Mouse (Mus musculus) layer of hippocampus, postnatal 10 days (tissue): ENCODE results near the gene Rai1. TPM values are rescaled to one million over a fixed set of nuclear protein-coding genes. Genes with fewer than 3 reads are reported as not detected.

ENCODE experiments used
- DNase-seq, 2 experiments: peaks; one replicate each; pipeline ENCODE4 v3.0.0; 2021; ENCODE audit warnings: low spot score in 2 of 2
- long read RNA-seq: library from polyadenylated mRNA; stranded (forward); transcript quantifications from one replicate; pipeline ENCODE4 v2.0.0, GENCODE M21; 2023
- total RNA-seq, 2 experiments: library from RNA; stranded (reverse); gene quantifications; 2 replicates each; pipeline ENCODE4 v1.2.3; 2021

Gene Rai1
- 10 to 100 TPM; 70.7 to 83.2 TPM for total RNA-seq
- long read RNA-seq, partial matches to known transcripts: 24 of 27 reads
- long read RNA-seq, other reads (novel, unspliced or antisense): 3 of 27 reads

- DNase-seq: peak; percentile 94 to 98
Measured at GRCm38 (mm10) chr11:60104810-60105592, at the start of gene Rai1. TSS of gene Rai1 (plus strand) at chr11:60105013.

- DNase-seq: no peak
Measured at GRCm38 (mm10) chr11:60056520-60056919, 48.3 kb upstream of the Rai1 start.

GRCm38 (mm10) chr11:60057987-60058386 is 46.8 kb upstream of the Rai1 start:
- peak; percentile 32 to 37 for DNase-seq

- no peak for DNase-seq
Measured at GRCm38 (mm10) chr11:60058441-60058840, 46.4 kb upstream of the Rai1 start.

- no peak for DNase-seq
Measured at GRCm38 (mm10) chr11:60060026-60060425, 44.8 kb upstream of the Rai1 start.

GRCm38 (mm10) chr11:60061504-60062006 is 43.3 kb upstream of the Rai1 start:
- DNase-seq: no peak

GRCm38 (mm10) chr11:60065267-60065666 is 39.5 kb upstream of the Rai1 start:
- no peak for DNase-seq

- no peak for DNase-seq
Measured at GRCm38 (mm10) chr11:60067646-60068045, 37.2 kb upstream of the Rai1 start.

GRCm38 (mm10) chr11:60068631-60069030 is 36.2 kb upstream of the Rai1 start:
- no peak for DNase-seq

GRCm38 (mm10) chr11:60070599-60070998 is 34.2 kb upstream of the Rai1 start:
- DNase-seq: peak; percentile 53 to 65

GRCm38 (mm10) chr11:60071221-60071620 is 33.6 kb upstream of the Rai1 start:
- DNase-seq: no peak

- no peak for DNase-seq
Measured at GRCm38 (mm10) chr11:60073121-60073520, 31.7 kb upstream of the Rai1 start.

- DNase-seq: peak in 1 of 2 experiments; percentile 49
Measured at GRCm38 (mm10) chr11:60073936-60074502, 30.8 kb upstream of the Rai1 start.

- no peak for DNase-seq
Measured at GRCm38 (mm10) chr11:60076183-60076582, 28.6 kb upstream of the Rai1 start.

GRCm38 (mm10) chr11:60076790-60077189 is 28.0 kb upstream of the Rai1 start:
- peak; percentile 78 to 84 for DNase-seq

GRCm38 (mm10) chr11:60084589-60084988 is 20.2 kb upstream of the Rai1 start:
- DNase-seq: peak in 1 of 2 experiments; percentile 37

GRCm38 (mm10) chr11:60086676-60087075 is 18.1 kb upstream of the Rai1 start:
- DNase-seq: no peak

- DNase-seq: peak; percentile 51 to 55
Measured at GRCm38 (mm10) chr11:60088947-60089346, 15.9 kb upstream of the Rai1 start.

GRCm38 (mm10) chr11:60090696-60091421 is 14.0 kb upstream of the Rai1 start:
- DNase-seq: no peak

GRCm38 (mm10) chr11:60091422-60091761 is 13.4 kb upstream of the Rai1 start:
- no peak for DNase-seq

- DNase-seq: no peak
Measured at GRCm38 (mm10) chr11:60093227-60093626, 11.6 kb upstream of the Rai1 start.
